Mouse (Mus musculus) layer of hippocampus, adult 9-11 months (tissue): ENCODE data around the gene Atp1b3.
"Not testable (repeated sequence)": the region's sequence is repeated elsewhere in the genome, so short reads cannot be mapped to it uniquely, and the experiment has no call there.

Source experiments
- DNase-seq: peaks from one replicate; pipeline ENCODE4 v3.0.0; 2022

The Atp1b3 gene

DNA sequence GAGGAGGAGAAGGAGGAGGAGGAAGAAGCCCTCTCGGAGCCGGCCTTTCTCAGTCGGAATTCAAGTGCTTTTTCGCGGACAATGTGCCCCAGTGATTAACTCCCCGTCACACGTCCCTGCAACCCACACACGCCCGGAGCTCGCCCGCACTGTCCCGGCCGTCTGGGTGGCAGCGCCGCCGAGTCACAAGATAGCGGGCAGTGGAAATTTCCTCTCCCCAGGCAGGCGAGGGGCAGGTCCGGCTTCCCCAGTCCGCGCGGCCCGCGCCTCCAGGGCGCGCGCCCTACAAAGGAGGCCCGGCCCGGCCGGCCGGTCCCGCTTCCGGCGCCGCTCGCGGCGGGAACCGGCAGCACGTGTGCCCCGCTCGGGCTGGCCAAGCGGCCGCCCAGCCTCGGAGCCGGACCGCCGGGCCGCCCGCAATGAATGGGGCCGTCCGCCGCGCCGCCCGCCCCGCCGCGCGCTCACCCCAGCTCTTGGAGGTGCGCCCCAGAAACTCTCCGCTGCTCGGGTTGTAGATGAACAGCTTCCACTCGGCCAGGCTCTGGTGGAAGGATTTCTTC, 581 bp downstream of the Atp1b3 start:
- peak; percentile 61 for DNase-seq

- DNase-seq = no peak
Observed at GRCm38 (mm10) chr9:96360056-96360455, 4.2 kb downstream of the Atp1b3 start.

DNA sequence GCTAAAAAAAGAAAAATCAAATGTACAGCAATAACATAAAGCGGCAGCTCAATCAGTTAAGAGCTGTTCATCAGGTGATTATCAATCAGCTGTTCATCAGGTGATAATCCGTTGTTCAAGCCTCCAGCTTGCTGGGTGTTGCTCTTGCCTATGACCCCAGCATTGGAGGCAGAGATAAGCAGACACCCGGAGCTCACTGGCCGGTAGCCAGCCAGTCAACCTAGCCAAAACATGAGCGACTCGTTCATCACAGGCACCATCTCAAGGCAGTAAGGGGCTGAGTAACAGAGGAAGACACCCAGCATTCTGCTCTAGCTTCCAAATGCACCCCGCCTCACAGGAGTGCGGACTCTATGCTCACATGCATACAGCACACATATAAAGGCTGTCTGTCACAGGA, 10.4 kb downstream of the Atp1b3 start:
- no peak for DNase-seq

DNA sequence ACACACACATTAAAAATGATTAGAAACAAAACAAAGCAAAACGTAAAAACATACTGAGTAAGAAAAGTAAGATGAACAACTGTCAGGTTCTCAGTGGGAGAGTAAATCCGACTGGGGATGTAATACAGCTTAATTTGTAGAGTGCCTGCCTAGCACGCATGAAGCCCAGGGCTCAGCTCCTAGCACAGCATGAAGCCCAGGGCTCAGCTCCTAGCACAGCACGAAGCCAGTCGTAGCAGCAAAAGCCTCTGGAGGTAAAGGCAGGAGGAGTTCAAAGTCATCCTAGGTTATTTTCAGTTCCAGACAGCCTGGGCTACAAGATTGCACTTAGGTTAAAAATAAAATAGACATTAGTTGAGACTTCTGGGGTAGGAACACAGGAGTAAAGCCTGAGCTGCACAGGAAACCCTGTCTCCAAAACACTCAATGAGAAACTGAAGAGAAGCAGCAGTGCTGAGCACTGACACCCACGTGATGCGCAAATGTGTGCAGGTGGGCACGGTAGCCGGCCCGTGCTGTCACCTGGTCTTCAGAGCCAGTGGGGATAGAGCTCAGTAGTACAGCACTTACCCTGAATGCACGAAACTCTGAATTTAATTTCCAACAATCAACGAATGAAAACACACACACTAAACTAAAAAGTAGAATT, 11.0 kb downstream of the Atp1b3 start:
- no peak for DNase-seq

DNA sequence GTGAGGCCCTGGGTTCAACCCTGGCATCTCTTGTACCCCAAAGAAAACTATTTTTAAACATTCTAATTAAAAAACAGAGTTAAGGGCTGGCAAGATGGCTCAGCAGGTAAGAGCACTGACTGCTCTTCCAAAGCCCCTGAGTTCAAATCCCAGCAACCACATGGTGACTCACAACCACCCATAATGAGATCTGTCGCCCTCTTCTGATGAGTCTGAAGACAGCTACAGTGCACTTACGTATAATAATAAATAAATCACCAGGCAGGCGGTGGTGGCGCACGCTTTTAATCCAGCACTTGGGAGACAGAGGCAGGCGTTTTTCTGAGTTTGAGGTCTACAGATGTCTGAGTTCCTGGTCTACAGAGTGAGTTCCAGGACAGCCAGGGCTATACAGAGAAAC, 12.5 kb downstream of the Atp1b3 start:
- not testable (repeated sequence) for DNase-seq

GRCm38 (mm10) chr9:96350476-96350875, 13.8 kb downstream of the Atp1b3 start:
- DNase-seq = no peak

DNA sequence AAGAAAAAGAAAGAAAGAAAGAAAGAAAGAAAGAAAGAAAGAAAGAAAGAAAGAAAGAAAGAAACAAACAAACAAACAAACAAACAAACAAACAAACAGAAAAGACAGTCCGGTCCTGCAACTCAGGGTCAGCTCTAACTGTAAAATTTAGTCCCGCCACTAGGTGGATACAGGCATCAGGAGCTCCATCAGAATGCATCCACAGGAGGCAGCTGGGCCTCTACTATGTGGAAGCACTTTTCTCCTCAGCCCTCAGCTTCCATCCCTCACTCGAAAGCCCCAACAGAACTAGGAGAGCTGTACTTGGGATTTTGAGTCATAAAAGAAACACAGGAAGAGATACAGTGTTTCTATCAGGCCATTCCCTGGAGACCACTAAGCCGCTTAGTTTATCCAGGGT, 14.2 kb downstream of the Atp1b3 start:
- DNase-seq = peak; percentile 66

DNA sequence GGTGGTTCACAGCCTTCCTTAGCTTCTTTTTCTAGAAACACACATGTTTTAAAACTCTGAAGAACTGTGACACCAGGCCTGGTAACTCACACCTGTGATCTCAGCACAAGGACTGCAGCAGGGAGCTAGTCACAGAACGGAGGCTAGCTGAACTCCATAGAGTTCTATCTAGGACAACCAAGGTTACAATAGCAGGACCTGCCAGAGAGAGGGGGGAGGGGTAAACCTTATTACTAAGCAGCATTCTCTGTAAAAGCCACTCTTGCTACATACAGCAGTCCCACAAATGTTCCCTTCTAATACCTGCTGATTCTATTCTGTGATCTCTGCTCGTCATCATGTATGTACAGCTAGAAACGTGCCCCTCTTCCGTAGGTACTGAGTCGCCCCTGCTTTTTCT, 15.4 kb downstream of the Atp1b3 start:
- DNase-seq = no peak

DNA sequence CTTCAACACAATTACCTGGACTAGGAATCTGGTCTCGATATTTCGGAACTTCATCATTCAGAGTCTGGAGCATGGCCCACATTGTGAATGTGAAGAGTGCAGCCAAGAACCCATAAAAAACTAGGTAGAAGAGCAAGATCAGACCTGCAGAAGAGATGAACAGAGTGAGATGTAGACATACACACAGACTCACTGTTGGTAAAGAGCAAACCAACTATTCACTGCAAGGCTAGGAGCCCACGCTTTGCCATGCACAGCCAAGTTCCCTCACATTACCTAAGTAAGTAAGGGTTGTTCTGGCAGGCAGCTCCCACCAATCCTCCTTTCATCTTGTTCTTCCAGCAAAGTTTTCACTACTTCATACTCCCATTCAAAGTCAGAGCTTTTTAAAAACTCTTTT, 18.5 kb downstream of the Atp1b3 start:
- no peak for DNase-seq

GRCm38 (mm10) chr9:96331146-96331545, 33.1 kb downstream of the Atp1b3 start:
- DNase-seq = no peak

DNA sequence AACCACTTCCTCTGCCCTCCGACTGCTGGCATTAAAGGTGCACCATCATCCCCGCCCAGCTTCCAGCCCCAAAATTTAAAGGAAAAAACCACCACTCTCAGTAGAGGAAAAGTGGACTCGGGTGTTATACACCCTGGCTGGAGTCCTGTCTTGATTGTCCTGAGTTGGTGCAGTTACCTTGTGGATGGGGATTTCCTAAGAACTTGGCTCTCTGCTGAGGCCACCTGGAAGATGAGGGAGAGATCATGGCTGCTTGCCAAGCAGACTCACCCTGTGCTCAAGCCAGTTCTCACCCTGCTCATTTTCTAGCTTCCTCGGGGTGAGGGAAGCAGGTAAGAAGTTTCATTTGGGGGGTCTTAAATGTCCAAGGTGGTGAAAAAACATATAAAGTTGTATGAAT, 36.0 kb downstream of the Atp1b3 start:
- no peak for DNase-seq

- DNase-seq = no peak
Observed at GRCm38 (mm10) chr9:96326496-96326923, 37.7 kb downstream of the Atp1b3 start.

- DNase-seq = no peak
Observed at GRCm38 (mm10) chr9:96324502-96324901, 39.7 kb downstream of the Atp1b3 start.

- DNase-seq = no peak
Observed at GRCm38 (mm10) chr9:96322411-96323152, 41.7 kb downstream of the Atp1b3 start.

DNA sequence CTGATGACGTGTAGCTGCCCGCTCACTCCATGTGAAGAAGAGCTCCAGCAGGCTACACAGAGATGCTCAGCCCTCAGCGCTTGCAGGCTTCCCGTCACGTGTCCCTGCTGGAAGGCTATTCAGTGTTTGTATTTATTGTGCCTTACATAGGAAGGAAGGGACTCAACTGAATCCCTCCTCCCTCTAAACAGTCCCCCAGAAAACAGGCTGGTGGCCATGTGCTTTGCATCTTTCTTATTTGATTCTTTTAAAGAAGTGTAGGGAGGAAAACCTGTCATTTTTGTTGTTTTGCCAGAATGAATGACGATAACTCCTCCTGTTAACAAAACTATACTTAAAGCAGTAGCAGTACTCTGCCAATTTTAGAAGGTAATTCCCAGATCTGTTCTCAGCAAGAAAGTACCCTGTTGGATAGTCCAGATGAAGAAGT, 43.7 kb downstream of the Atp1b3 start:
- DNase-seq = peak; percentile 32

GRCm38 (mm10) chr9:96319333-96319732, 44.9 kb downstream of the Atp1b3 start:
- DNase-seq = no peak

DNA sequence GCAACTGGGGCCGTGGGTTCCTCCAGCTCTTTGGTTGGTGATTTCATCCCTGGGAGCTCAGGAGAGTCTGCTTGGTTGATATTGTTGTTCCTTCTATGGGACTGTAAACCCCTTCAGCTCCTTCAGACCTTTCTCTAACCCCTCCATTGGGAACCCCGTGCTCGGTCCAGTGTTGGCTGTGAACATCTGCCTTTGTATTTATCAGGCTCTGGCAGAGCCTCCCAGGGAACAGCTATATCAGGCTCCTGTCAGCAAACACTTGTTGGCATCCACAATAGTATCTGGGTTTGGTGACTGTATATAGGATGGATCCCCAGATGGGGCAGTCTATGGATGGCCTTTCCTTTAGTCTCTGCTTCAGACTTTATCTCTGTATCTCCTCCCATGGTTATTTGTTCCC, 52.2 kb downstream of the Atp1b3 start:
- DNase-seq = no peak

DNA sequence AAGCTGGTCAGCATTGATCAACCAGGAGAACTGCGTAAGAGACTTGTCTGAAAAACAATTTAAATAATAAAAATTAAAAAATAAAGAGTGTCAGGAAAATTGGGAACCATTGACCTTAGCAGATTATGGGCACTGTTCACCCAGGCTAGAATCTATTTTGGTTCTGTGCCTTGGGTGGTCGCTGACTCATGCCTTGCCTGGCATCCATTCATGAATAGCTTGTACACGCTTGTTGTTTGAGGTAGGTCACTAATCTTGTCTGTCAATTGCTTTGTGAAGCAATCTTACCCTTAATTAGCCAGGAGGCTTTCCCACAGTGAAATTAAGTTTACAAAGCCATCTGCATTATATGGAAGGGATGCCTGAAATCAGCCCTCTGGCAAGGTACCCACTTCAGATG, 55.4 kb downstream of the Atp1b3 start:
- no peak for DNase-seq

- no peak for DNase-seq
Observed at GRCm38 (mm10) chr9:96299324-96300008, 64.8 kb downstream of the Atp1b3 start.

- no peak for DNase-seq
Observed at GRCm38 (mm10) chr9:96292144-96292543, 72.1 kb downstream of the Atp1b3 start.

- no peak for DNase-seq
Observed at GRCm38 (mm10) chr9:96284916-96285315, 79.3 kb downstream of the Atp1b3 start.
